Mouse (Mus musculus) ES-E14 (cell line): Measurements from ENCODE around the gene Pygo2. TPM values are rescaled to one million over a fixed set of nuclear protein-coding genes. Genes with fewer than 3 reads are reported as not detected.

Experiments
- DNase-seq: peaks from one replicate; pipeline ENCODE4 v3.0.0-alpha.2; 2013; ENCODE audit warnings: low read depth, low spot score
- H3K27ac ChIP-seq: 2 replicates; pipeline ENCODE4 v1.5.1; 2012; ENCODE audit warnings: low read depth, mild to moderate bottlenecking, low read length, moderate library complexity, mixed read lengths; ENCODE audit not compliant: poor library complexity, insufficient read depth, severe bottlenecking
- H3K36me3 ChIP-seq: 2 replicates; pipeline ENCODE4 v1.6.1; 2012; ENCODE audit warnings: mild to moderate bottlenecking, low read length, moderate library complexity, mixed read lengths; ENCODE audit not compliant: control insufficient read depth, poor library complexity, insufficient read depth, severe bottlenecking
- H3K4me1 ChIP-seq, 2 experiments: fragments of 150-350 bp in 1 of 2; sonication (generic) in 1 of 2; 2 replicates each; pipeline ENCODE4 v1.6.1; 2012; ENCODE audit warnings: low read length in 2 of 2, mild to moderate bottlenecking in 1 of 2, mixed read lengths in 1 of 2; ENCODE audit not compliant: control insufficient read depth in 2 of 2, insufficient read depth in 2 of 2, poor library complexity in 1 of 2
- H3K4me3 ChIP-seq, 2 experiments: fragments of 150-350 bp in 1 of 2; sonication (generic) in 1 of 2; 2 replicates each; pipeline ENCODE4 v1.5.1; 2012; ENCODE audit warnings: low read length in 2 of 2, low read depth in 1 of 2, mild to moderate bottlenecking in 1 of 2, mixed read lengths in 1 of 2; ENCODE audit not compliant: insufficient read depth in 1 of 2, poor library complexity in 1 of 2, severe bottlenecking in 1 of 2
- H3K9ac ChIP-seq: 2 replicates; pipeline ENCODE4 v1.6.1; 2012; ENCODE audit warnings: low read depth, mild to moderate bottlenecking, low read length, mixed read lengths; ENCODE audit not compliant: poor library complexity, insufficient read depth, severe bottlenecking
- H3K9me3 ChIP-seq: fragments of 150-350 bp; sonication (generic); 2 replicates; pipeline ENCODE4 v1.6.1; 2012; ENCODE audit warnings: low read depth, mild to moderate bottlenecking, low read length; ENCODE audit not compliant: control insufficient read depth, insufficient read depth
- CHD2 ChIP-seq: IDR thresholded peaks from 2 replicates; pipeline ENCODE4 v1.6.1; 2014; ENCODE audit warnings: mild to moderate bottlenecking, low read depth, low read length, inconsistent platforms
- HCFC1 ChIP-seq: IDR thresholded peaks from 2 replicates; pipeline ENCODE4 v1.6.1; 2012; ENCODE audit warnings: low read length, inconsistent platforms, borderline replicate concordance; ENCODE audit not compliant: insufficient read depth
- MAFK ChIP-seq: IDR thresholded peaks from 2 replicates; pipeline ENCODE4 v1.6.1; 2014; ENCODE audit warnings: mild to moderate bottlenecking, low read depth, low read length, inconsistent platforms; ENCODE audit not compliant: insufficient read depth
- ZC3H11A ChIP-seq: IDR thresholded peaks from 2 replicates; pipeline ENCODE4 v1.6.1; 2012; ENCODE audit warnings: low read depth, mild to moderate bottlenecking, inconsistent platforms, low read length, borderline replicate concordance
- ZNF384 ChIP-seq: IDR thresholded peaks from 2 replicates; pipeline ENCODE4 v1.6.1; 2012; ENCODE audit warnings: low read depth, low read length, inconsistent platforms
- in situ Hi-C, 2 experiments: fragments of 600-800 bp; cut with MboI; formaldehyde crosslinking; loops; one replicate each; pipeline ENCODE4 v1.15.1; 2025; ENCODE audit warnings: low sequenced_read_pairs in 2 of 2, inconsistent platforms in 1 of 2; ENCODE audit not compliant: unreplicated experiment in 2 of 2
- total RNA-seq: library from RNA; depleted of rRNA; stranded (reverse); fragments of 300-350 nt; gene quantifications from 2 replicates; pipeline ENCODE4 v1.2.3, GENCODE M21; 2012

Pygo2 gene
- total RNA-seq, 1 experiment: 39.2 TPM

GRCm38 (mm10) chr3:89455786-89456285, 25.8 kb downstream of the Pygo2 start:
- H3K27ac ChIP-seq: no peak overlapping the region
- in situ Hi-C loops: no loop called here
- TF ChIP-seq ZNF384: no peak
- no peak for TF ChIP-seq CHD2
- TF ChIP-seq ZC3H11A: no peak
- no peak for TF ChIP-seq MAFK
- TF ChIP-seq HCFC1: no peak

GRCm38 (mm10) chr3:89456726-89457665, 27.0 kb downstream of the Pygo2 start:
- in situ Hi-C loops: no loop called here
- no peak for TF ChIP-seq ZNF384
- no peak for TF ChIP-seq HCFC1
- TF ChIP-seq MAFK: no peak
- no peak for TF ChIP-seq CHD2
- no peaks in the 10 kb centered on the region for H3K9me3 ChIP-seq
- H3K9ac ChIP-seq: peak overlapping the region; percentile 40; the same call in 1 of the 2 replicates
- DNase-seq: peak; percentile 93
- no peak overlapping the region; the same call in 1 of the 2 replicates for H3K27ac ChIP-seq
- H3K4me1 ChIP-seq: peaks cover 2 to 12% of the 10 kb centered on the region in 2 experiments; a peak in 2 of 4 replicates
- no peaks in the 10 kb centered on the region for H3K36me3 ChIP-seq
- no peak overlapping the region for H3K4me3 ChIP-seq

More at GRCm38 (mm10) chr3:89455786-89456285, 25.8 kb downstream of the Pygo2 start:
- no peak for DNase-seq
- no peak overlapping the region for H3K4me3 ChIP-seq
- no peaks in the 10 kb centered on the region for H3K36me3 ChIP-seq
- no peak overlapping the region for H3K9ac ChIP-seq
- H3K9me3 ChIP-seq: no peaks in the 10 kb centered on the region
- H3K4me1 ChIP-seq: peaks cover 2 to 14% of the 10 kb centered on the region in 2 experiments; a peak in 3 of 4 replicates

- Histone ChIP-seq H3K4me1 (peaks cover 2 to 12% of the 10 kb centered on the region in 2 experiments; a peak in 2 of 4 replicates), H3K9me3 (no peaks in the 10 kb centered on the region), H3K27ac (no peak overlapping the region), H3K4me3 (peak overlapping the region; percentile 61 to 83), H3K9ac (no peak overlapping the region), H3K36me3 (no peaks in the 10 kb centered on the region)
- in situ Hi-C loops: no loop called here
- no peak for DNase-seq
- TF ChIP-seq CHD2 (no peak), ZC3H11A (no peak), HCFC1 (no peak), ZNF384 (no peak), MAFK (no peak)
These were observed 28.5 kb downstream of the Pygo2 start for GRCm38 (mm10) chr3:89458372-89458964.

- H3K9ac ChIP-seq: peak overlapping the region; percentile 89
These were observed 29.2 kb downstream of the Pygo2 start for GRCm38 (mm10) chr3:89458965-89459807.

More at GRCm38 (mm10) chr3:89458965-89459807, 29.2 kb downstream of the Pygo2 start:
- H3K4me1 ChIP-seq: peaks cover 2 to 12% of the 10 kb centered on the region in 2 experiments; a peak in 2 of 4 replicates
- peak; percentile 91 for DNase-seq
- H3K27ac ChIP-seq: peak overlapping the region; percentile 82
- peak overlapping the region; percentile 61 to 83 for H3K4me3 ChIP-seq
- no peaks in the 10 kb centered on the region for H3K9me3 ChIP-seq
- TF ChIP-seq MAFK: no peak
- no peak for TF ChIP-seq CHD2
- TF ChIP-seq HCFC1: 0 out of 2 replicates have a peak, but pooled peaks have one; percentile 19
- H3K36me3 ChIP-seq: no peaks in the 10 kb centered on the region
- in situ Hi-C loops: no loop called here
